Mouse (Mus musculus) liver, embryonic 13.5 days (tissue): ENCODE results near the gene Myo6. TPM values are rescaled to one million over a fixed set of nuclear protein-coding genes. Genes with fewer than 3 reads are reported as not detected.
A peak's percentile ranks its signal among the peaks of the same experiment; 100 is the strongest.
"Not testable (repeated sequence)": the region's sequence is repeated elsewhere in the genome, so short reads cannot be mapped to it uniquely, and the experiment has no call there.

ENCODE experiments used
- ATAC-seq: fragments of 200-750 bp; cut with Nextera tagmentation; 2 replicates; pipeline ENCODE4 v1.8.0; 2017; ENCODE audit warnings: low read depth, mild to moderate bottlenecking, moderate number of reproducible peaks, moderate library complexity
- DNase-seq: peaks from one replicate; pipeline ENCODE4 v3.0.0; 2022
- H3K27ac ChIP-seq: fragments of 300-500 bp; sonication (generic); 2 replicates; pipeline ENCODE4 v1.5.1; 2015; ENCODE audit warnings: moderate library complexity, mild to moderate bottlenecking, inconsistent platforms
- H3K27me3 ChIP-seq: fragments of 300-500 bp; sonication (generic); 2 replicates; pipeline ENCODE4 v1.6.1; 2015; ENCODE audit warnings: mild to moderate bottlenecking, inconsistent platforms
- H3K36me3 ChIP-seq: fragments of 300-500 bp; sonication (generic); 2 replicates; pipeline ENCODE4 v1.6.1; 2015; ENCODE audit warnings: mild to moderate bottlenecking, inconsistent platforms
- H3K4me1 ChIP-seq: fragments of 300-500 bp; sonication (generic); replicated peaks from 2 replicates; pipeline ENCODE4 v1.6.1; 2015; ENCODE audit warnings: inconsistent platforms
- H3K4me2 ChIP-seq: fragments of 300-500 bp; sonication (generic); 2 replicates; pipeline ENCODE4 v1.6.1; 2015; ENCODE audit warnings: inconsistent platforms, mild to moderate bottlenecking, moderate library complexity
- H3K4me3 ChIP-seq: fragments of 300-500 bp; sonication (generic); replicated peaks from 2 replicates; pipeline ENCODE4 v1.5.1; 2015; ENCODE audit warnings: mild to moderate bottlenecking, inconsistent platforms
- H3K9ac ChIP-seq: fragments of 300-500 bp; sonication (generic); 2 replicates; pipeline ENCODE4 v1.6.1; 2015; ENCODE audit warnings: mild to moderate bottlenecking, inconsistent platforms
- H3K9me3 ChIP-seq: fragments of 300-500 bp; sonication (generic); replicated peaks from 2 replicates; pipeline ENCODE4 v1.6.1; 2016; ENCODE audit warnings: inconsistent platforms
- WGBS: fragments of 180-500 bp; shearing (Covaris S2); methylation state at CpG from one replicate; pipeline ENCODE4 v1.1.7; 2015; ENCODE audit not compliant: insufficient replicate concordance; 5-methylcytosine and 5-hydroxymethylcytosine counted together
- polyA plus RNA-seq: library from polyadenylated mRNA; unstranded; fragments of >200 nt; fragmentation: Nextera tagmentation; extraction: Ambion mirVana; gene quantifications from 2 replicates; pipeline ENCODE4 v1.2.1, GENCODE M21; 2015

The Myo6 gene
- polyA plus RNA-seq, 1 experiment from 2014 or later: 2.7 TPM

GRCm38 (mm10) chr9:80307629-80308028, 142.8 kb downstream of the Myo6 start:
- Histone ChIP-seq H3K4me3 (no peak overlapping the region), H3K27me3 (no peaks in the 10 kb centered on the region), H3K27ac (no peak overlapping the region), H3K4me1 (no peaks in the 10 kb centered on the region), H3K9me3 (no peaks in the 10 kb centered on the region), H3K9ac (no peak overlapping the region), H3K36me3 (no peaks in the 10 kb centered on the region), H3K4me2 (no peak overlapping the region)
- DNase-seq (no peak), ATAC-seq (no peak)
- WGBS: 79% methylated on average over 13 of the region's 13 CpGs

DNA sequence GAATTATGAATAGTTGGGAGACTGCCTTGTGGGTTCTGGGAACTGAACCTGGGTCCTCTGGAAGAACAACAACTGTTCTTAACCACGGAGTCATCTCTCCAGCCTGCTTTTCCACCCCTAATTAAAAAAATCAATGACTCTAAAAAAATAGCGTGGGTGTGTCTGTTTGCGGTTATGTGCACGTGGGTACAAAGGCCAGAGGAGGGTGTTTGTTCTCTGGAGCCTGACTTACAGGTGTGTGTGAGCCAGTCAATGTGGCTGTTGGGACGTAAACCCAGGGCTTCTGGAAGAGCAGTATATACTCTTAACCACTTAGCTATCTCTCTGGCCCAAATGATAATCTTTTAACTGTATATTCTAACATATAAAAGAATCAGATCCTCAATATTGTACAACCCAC, 148.8 kb downstream of the Myo6 start:
- Histone ChIP-seq H3K27me3 (no peaks in the 10 kb centered on the region), H3K4me3 (no peak overlapping the region), H3K4me1 (no peaks in the 10 kb centered on the region), H3K9ac (no peak overlapping the region), H3K9me3 (no peaks in the 10 kb centered on the region), H3K27ac (no peak overlapping the region), H3K4me2 (no peak overlapping the region), H3K36me3 (no peaks in the 10 kb centered on the region)
- DNase-seq: no peak
- WGBS: 61% methylated on average over 5 of the region's 5 CpGs
- ATAC-seq: 0 out of 2 replicates have a peak, but pooled peaks have one; percentile 48

- H3K4me3 ChIP-seq: no peak overlapping the region
- DNase-seq (no peak), ATAC-seq (no peak)
- no peaks in the 10 kb centered on the region for H3K27me3 ChIP-seq
- 73% methylated on average over 6 of the region's 6 CpGs for WGBS
- no peak overlapping the region for H3K4me2 ChIP-seq
- H3K36me3 ChIP-seq: no peaks in the 10 kb centered on the region
- H3K9ac ChIP-seq: no peak overlapping the region
- no peaks in the 10 kb centered on the region for H3K9me3 ChIP-seq
- H3K27ac ChIP-seq: no peak overlapping the region
- H3K4me1 ChIP-seq: no peaks in the 10 kb centered on the region
These were observed 151.1 kb downstream of the Myo6 start for GRCm38 (mm10) chr9:80315922-80316321.

DNA sequence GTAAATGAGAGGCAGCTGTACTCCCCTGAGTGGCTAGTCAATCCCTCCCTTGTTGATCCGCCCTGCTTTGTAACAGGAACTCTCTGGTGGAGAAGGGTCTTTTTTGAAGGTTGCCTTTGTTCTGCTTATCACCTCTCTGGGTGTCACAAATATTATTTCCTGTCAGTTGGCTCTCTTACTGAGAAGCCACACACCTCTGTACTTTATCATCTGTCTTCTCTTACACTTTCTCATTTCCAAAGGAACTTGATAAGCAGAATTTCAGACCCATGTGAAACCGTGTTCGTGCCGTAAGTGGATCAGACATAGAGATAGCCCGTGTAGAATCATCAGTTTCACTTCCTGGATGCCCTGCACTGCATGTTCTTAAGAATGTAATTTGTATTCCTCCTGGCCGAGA, 153.2 kb downstream of the Myo6 start:
- no peak for DNase-seq
- 25% methylated on average over 6 of the region's 6 CpGs for WGBS
- Histone ChIP-seq H3K4me2 (no peak overlapping the region), H3K9ac (no peak overlapping the region), H3K4me1 (no peaks in the 10 kb centered on the region), H3K9me3 (no peaks in the 10 kb centered on the region), H3K27me3 (no peaks in the 10 kb centered on the region), H3K27ac (no peak overlapping the region), H3K36me3 (no peaks in the 10 kb centered on the region), H3K4me3 (no peak overlapping the region)
- 0 out of 2 replicates have a peak, but pooled peaks have one; percentile 23 for ATAC-seq

DNA sequence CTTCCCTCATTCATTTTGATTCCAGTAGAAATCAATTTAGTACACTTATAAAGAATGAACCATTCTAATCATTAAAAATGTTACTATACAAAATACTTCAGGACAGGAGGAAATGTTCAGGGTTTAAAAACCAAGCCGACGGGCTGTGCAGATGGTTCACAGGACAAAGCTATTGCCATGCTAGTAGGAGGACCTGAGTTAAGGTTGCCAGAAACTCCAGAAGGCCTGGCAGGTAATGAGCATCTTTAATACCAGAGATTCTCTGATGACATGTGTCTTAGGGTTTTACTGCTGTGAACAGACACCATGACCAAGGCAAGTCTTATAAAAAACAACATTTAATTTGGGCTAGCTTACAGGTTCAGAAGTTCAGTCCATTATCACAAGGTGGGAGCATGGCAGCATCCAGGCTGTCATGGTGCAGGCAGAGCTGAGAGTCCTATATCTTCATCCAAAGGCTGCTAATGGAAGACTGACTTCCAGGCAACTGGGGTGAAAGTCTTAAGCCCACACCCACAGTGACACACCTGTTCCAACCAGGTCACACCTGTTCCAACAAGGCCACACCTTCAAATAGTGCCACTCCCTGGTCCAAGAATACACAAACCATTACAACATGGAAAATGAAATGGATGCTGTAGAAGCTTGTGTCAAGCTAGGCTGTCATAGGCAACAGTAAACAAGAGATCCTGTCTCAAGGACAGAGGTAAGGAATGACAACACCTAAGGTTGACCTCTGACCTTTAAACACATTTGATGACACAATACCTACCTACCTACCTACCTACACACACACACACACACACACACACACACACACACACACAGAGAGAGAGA, 156.4 kb downstream of the Myo6 start:
- not testable (repeated sequence) for H3K4me3 ChIP-seq, ATAC-seq, H3K27me3 ChIP-seq, H3K4me2 ChIP-seq, H3K27ac ChIP-seq, H3K4me1 ChIP-seq, H3K9me3 ChIP-seq, H3K36me3 ChIP-seq, DNase-seq, H3K9ac ChIP-seq
- 76% methylated on average over 2 of the region's 2 CpGs for WGBS

GRCm38 (mm10) chr9:80332153-80332552, 167.3 kb downstream of the Myo6 start:
- Histone ChIP-seq H3K4me2 (peak overlapping the region; percentile 43; the same call in 1 of the 2 replicates), H3K9me3 (no peaks in the 10 kb centered on the region), H3K9ac (no peak overlapping the region), H3K36me3 (no peaks in the 10 kb centered on the region), H3K4me1 (no peaks in the 10 kb centered on the region), H3K4me3 (no peak overlapping the region; the same call in 1 of the 2 replicates), H3K27ac (no peak overlapping the region), H3K27me3 (no peaks in the 10 kb centered on the region)
- no peak for DNase-seq
- WGBS: 21% methylated on average over 14 of the region's 14 CpGs
- ATAC-seq: no peak

GRCm38 (mm10) chr9:80333466-80333865, 168.6 kb downstream of the Myo6 start:
- no peak overlapping the region for H3K4me2 ChIP-seq
- no peak overlapping the region for H3K27ac ChIP-seq
- no peak overlapping the region for H3K9ac ChIP-seq
- H3K4me1 ChIP-seq: no peaks in the 10 kb centered on the region
- WGBS: 63% methylated on average over 8 of the region's 8 CpGs
- DNase-seq: no peak
- no peak overlapping the region for H3K4me3 ChIP-seq
- H3K9me3 ChIP-seq: no peaks in the 10 kb centered on the region
- no peaks in the 10 kb centered on the region for H3K27me3 ChIP-seq
- no peak for ATAC-seq
- H3K36me3 ChIP-seq: no peaks in the 10 kb centered on the region

- no peaks in the 10 kb centered on the region for H3K9me3 ChIP-seq
- no peaks in the 10 kb centered on the region for H3K36me3 ChIP-seq
- ATAC-seq (no peak), DNase-seq (no peak)
- H3K4me3 ChIP-seq: no peak overlapping the region
- H3K4me1 ChIP-seq: no peaks in the 10 kb centered on the region
- no peak overlapping the region for H3K9ac ChIP-seq
- 69% methylated on average over 14 of the region's 14 CpGs for WGBS
- H3K4me2 ChIP-seq: no peak overlapping the region
- no peaks in the 10 kb centered on the region for H3K27me3 ChIP-seq
- H3K27ac ChIP-seq: no peak overlapping the region
These were observed 169.3 kb downstream of the Myo6 start for GRCm38 (mm10) chr9:80333998-80334605.

DNA sequence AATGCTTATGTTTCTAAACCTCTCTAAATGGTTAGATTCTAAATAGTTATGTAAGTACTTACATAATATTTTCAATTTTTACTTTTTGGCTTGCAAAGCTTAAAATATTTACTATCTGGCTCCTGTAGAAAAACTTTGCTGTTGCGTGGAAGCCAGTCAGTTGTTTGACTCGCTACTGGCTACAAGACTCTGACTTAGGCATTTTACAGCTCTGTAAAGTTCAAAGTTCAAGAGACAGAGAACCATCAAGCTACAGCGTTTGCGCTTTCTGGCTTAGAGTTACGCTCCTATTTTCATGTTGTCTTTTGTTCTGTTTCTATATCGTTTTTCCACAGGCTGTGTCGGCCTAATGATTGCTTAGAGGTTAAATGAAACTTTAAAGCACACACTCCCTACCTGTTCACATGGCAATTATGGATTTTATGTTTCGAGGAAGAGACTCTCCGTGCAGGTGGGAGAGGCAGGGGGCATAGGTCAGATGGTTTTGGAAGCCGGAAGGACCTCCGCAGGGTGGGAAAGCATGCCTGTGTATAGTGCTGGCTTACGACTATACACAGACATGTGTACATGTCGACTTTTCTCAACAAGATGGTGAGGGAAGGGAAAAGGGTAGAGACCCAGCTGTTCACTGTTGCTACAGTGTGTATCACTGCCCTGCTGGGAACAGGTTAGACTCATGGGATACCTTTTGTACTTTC, 171.0 kb downstream of the Myo6 start:
- H3K9me3 ChIP-seq: no peaks in the 10 kb centered on the region
- no peak overlapping the region for H3K4me2 ChIP-seq
- no peak overlapping the region for H3K27ac ChIP-seq
- H3K4me1 ChIP-seq: no peaks in the 10 kb centered on the region
- no peak for DNase-seq
- H3K27me3 ChIP-seq: no peaks in the 10 kb centered on the region
- ATAC-seq: no peak
- no peak overlapping the region for H3K9ac ChIP-seq
- H3K36me3 ChIP-seq: no peaks in the 10 kb centered on the region
- 68% methylated on average over 13 of the region's 13 CpGs for WGBS
- H3K4me3 ChIP-seq: no peak overlapping the region

GRCm38 (mm10) chr9:80338026-80338425, 173.2 kb downstream of the Myo6 start:
- ATAC-seq (no peak), DNase-seq (no peak)
- 69% methylated on average over 6 of the region's 6 CpGs for WGBS
- no peaks in the 10 kb centered on the region for H3K27me3 ChIP-seq
- H3K4me1 ChIP-seq: no peaks in the 10 kb centered on the region
- H3K36me3 ChIP-seq: no peaks in the 10 kb centered on the region
- H3K27ac ChIP-seq: no peak overlapping the region
- no peak overlapping the region for H3K4me3 ChIP-seq
- H3K9me3 ChIP-seq: no peaks in the 10 kb centered on the region
- H3K4me2 ChIP-seq: no peak overlapping the region
- no peak overlapping the region for H3K9ac ChIP-seq

DNA sequence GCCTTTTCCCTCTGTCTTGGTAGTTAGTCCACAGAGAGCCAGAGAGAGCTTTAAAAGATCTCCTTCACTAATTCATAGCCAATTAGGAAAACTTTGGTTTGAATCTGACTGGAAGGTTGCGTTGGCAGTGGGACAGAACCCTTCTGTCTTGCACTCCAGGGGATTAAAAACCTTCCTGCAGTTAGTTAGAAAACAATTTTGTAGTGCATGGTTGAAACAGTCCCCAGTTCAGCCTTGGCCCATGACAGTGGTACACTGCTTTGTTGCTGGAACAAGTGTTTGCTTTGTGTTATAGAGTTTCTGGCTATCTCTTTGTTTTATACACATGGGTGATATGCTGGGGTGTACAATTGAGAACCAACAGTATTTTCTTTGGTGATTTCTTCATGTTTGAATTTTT, 176.1 kb downstream of the Myo6 start:
- Histone ChIP-seq H3K4me1 (no peaks in the 10 kb centered on the region), H3K27me3 (no peaks in the 10 kb centered on the region), H3K4me2 (no peak overlapping the region), H3K9me3 (no peaks in the 10 kb centered on the region), H3K36me3 (no peaks in the 10 kb centered on the region), H3K9ac (no peak overlapping the region), H3K4me3 (no peak overlapping the region), H3K27ac (no peak overlapping the region)
- 62% methylated on average over 1 of the region's 1 CpGs for WGBS
- ATAC-seq: no peak
- no peak for DNase-seq
